Mouse (Mus musculus) ovary, adult 10 weeks (tissue): ENCODE data around the gene Spata33. TPM values are rescaled to one million over a fixed set of nuclear protein-coding genes. Genes with fewer than 3 reads are reported as not detected.

Experiments
- polyA plus RNA-seq: library from polyadenylated mRNA; stranded (reverse); fragments of 350-450 nt; fragmentation: Illumina TruSeq; extraction: RNeasy Lipid Tissue Mini Kit (QIAGEN cat#74804); gene quantifications from one replicate; pipeline ENCODE4 v1.2.3, GENCODE M21; 2014

The Spata33 gene
- polyA plus RNA-seq, result 2.8 TPM

GRCm38 (mm10) chr8:123212321-123213117 lies at the start of gene Spata33, which contains the start of gene Chmp1a:
Gene Spata33 (plus strand): TSS chr8:123212832.
Gene Chmp1a (minus strand): TSS chr8:123212763.

DNA sequence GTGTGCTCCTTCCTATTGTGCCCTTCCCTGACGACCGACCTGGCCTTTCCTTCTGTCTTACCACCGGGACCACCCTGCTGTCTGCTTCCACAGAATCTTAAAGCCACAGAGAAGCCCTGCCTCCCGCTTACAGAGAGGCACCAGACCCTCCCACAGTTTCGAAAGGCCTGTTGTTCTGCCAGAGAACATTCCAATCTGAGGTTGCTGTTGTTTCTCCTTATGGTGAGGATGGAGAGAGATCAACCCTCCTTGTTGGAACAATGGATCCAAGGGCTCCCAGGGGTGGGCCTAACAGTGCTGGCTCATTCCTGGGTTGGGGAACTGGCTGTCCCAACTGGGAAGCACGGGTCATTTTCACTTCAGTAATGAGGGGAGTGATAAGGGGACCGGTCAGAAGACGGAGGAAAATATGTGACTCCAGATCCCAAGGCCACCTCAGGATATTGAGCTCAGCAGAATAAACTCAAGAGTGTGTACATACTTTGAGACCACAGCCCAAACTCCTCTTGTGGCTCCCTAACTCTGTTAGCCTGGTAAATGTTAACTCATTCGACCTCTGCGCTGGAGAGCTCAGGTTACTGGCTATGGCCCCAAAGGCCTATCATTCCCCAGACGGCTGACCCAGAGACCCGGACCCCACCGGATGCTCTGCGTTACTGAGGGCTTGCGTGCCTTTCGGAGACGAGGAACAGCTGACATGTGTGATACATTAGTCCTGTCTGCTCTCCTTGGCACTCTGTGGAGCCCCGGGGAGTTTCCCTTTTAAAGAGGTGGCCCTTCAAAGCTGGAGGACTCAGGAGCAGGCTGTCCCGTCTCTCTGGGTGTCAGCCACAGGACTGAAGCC lies 26.8 kb upstream of the Spata33 start, which contains the start of gene Dpep1:
TSS of gene Dpep1 (plus strand) at position 677 of the 844 bp plus-strand sequence.

DNA sequence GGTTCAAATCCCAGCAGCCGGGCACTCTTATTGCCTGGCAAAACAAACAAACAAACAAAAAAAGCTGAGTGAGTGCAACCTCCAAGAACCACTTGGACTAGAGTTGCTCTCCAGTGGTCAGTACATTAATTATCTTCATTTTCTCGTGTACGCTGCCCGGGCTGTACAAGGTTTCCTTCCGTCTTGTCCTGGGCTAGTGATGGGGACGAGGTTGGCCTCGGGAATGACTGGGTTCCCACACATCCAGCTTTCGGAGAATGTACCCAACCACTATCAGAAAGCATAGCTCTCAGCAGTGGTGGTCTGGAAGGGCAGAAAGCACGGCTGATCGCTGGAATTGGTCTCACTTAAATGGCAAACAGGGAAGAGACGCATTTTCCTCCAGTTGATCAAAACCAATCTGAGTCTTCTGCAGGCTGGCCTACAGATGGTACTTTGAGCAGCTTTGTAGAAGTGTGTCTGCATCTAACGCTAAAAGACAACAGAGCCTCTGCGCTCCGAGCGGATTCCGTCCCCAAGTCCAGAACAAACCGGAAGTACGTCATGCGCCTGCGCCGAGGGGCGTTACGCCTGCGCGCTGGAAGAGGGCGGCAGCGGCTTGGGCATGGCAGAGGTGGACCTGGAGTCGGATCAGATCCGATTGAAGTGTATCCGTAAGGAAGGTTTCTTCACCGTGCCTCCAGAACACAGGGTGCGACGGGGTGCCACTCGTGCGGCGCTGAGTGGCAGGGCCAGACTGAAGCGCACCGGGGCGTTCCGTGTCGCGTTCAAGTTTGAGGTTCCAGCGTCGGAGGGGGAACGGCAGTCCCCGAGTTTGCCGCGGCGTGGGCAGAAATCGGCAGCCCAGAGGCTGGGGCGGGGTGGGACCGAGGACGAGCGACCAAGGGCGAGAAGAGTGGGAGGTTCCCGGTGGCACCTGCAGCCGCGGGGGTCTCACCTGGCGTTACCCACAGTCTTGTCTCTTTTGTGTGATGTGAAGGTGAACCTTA lies 11.9 kb downstream of the Spata33 start, which contains the start of gene Cdk10:
TSS of gene Cdk10 (plus strand) at position 565 of the 989 bp plus-strand sequence.

GRCm38 (mm10) chr8:123235520-123236497 lies 23.2 kb downstream of the Spata33 start, which contains the start of gene Spata2l:
Gene Spata2l (minus strand): TSS chr8:123236233.

GRCm38 (mm10) chr8:123254099-123254885 lies 41.7 kb downstream of the Spata33 start, which contains the start of the genes Zfp276 and Vps9d1:
Gene Zfp276 (plus strand): TSS chr8:123254195.
Gene Vps9d1 (minus strand): TSS chr8:123254348.

Other genes starting within 250 kb of the Spata33 start
- gene Ankrd11, start 170.6 kb upstream of the Spata33 start, polyA plus RNA-seq, result 57.1 TPM
- gene Spg7, start 149.9 kb upstream of the Spata33 start, polyA plus RNA-seq, result 16.1 TPM
- gene Rpl13, start 110.5 kb upstream of the Spata33 start, polyA plus RNA-seq, result 52.1 TPM
- gene Cpne7, start 95.5 kb upstream of the Spata33 start, polyA plus RNA-seq, result not detected
- 1.1 TPM for gene Sult5a1, start 54.5 kb upstream of the Spata33 start, polyA plus RNA-seq
- 1.4 TPM for gene Dpep1, start 26.6 kb upstream of the Spata33 start, polyA plus RNA-seq
- gene Chmp1a, start 69 bp upstream of the Spata33 start, polyA plus RNA-seq, result 3.4 TPM
- 1.3 TPM for gene Cdk10, start 12.0 kb downstream of the Spata33 start, polyA plus RNA-seq
- gene Spata2l, start 23.4 kb downstream of the Spata33 start, polyA plus RNA-seq, result not detected
- 1.4 TPM for gene Zfp276, start 41.4 kb downstream of the Spata33 start, polyA plus RNA-seq
- 1.2 TPM for gene Vps9d1, start 41.5 kb downstream of the Spata33 start, polyA plus RNA-seq
- gene Fanca, start 105.7 kb downstream of the Spata33 start, polyA plus RNA-seq, result 0.97 TPM
- gene Spire2, start 119.9 kb downstream of the Spata33 start, polyA plus RNA-seq, result not detected
- 194 TPM for gene Tcf25, start 160.9 kb downstream of the Spata33 start, polyA plus RNA-seq
- not detected for gene Mc1r, start 194.3 kb downstream of the Spata33 start, polyA plus RNA-seq
- gene Tubb3, start 198.6 kb downstream of the Spata33 start, polyA plus RNA-seq, result 1.1 TPM
- 2.8 TPM for gene Def8, start 210.7 kb downstream of the Spata33 start, polyA plus RNA-seq